Mouse (Mus musculus) embryonic stem cell, embryonic (primary cell): ENCODE measurements around the gene Irf1.

ENCODE experiments used
- CTCF ChIA-PET, 4 experiments: fragments of 300-600 bp in 2 of 4; fragments of 350-600 bp in 2 of 4; sonication (Branson Sonifier 250); formaldehyde crosslinking; loops; one replicate each; lab custom pipeline; 2022; ENCODE audit warnings: inconsistent platforms in 2 of 4; lab: Charles Lee
- POLR2A ChIA-PET, 4 experiments: fragments of 300-600 bp in 2 of 4; fragments of 350-600 bp in 2 of 4; sonication (Branson Sonifier 250); formaldehyde crosslinking; loops; one replicate each; lab custom pipeline; 2022; ENCODE audit warnings: antibody characterized with exemption in 4 of 4, inconsistent platforms in 1 of 4; lab: Charles Lee

Gene Irf1

DNA sequence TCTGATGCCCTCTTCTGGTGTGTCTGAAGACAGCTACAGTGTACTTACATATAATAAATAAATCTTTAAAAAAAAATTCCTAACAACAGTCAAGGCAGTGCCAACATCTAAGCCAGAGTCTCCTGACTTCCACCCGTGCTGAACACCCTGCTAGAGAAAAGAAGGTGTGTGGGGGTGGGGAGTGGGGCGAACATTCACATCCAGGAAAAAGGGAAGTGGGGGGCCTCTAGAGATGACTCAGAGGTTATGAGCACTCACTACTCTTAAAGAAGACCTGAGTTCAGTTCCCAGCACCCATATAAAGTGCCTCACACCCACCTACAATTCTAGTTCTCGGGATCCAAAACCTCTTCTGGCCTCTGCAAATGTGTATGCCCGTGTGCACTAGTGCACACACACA lies 55.6 kb downstream of the Irf1 start:
- POLR2A ChIA-PET = no interaction called here
- CTCF ChIA-PET = no interaction called here
